Mouse (Mus musculus) embryo, embryonic 10.5 days (tissue): ENCODE data around the gene Vkorc1l1.

Source experiments
- DNase-seq: peaks from one replicate; pipeline ENCODE4 v3.0.0-alpha.2; 2015; ENCODE audit warnings: low spot score

Gene Vkorc1l1

GRCm38 (mm10) chr5:129942073-129942939 lies 536 bp downstream of the Vkorc1l1 start:
- peak; percentile 52 for DNase-seq

GRCm38 (mm10) chr5:129943402-129943801 lies 1.6 kb downstream of the Vkorc1l1 start:
- no peak for DNase-seq

GRCm38 (mm10) chr5:129947528-129948033 lies 5.8 kb downstream of the Vkorc1l1 start:
- no peak for DNase-seq

- no peak for DNase-seq
Measured at GRCm38 (mm10) chr5:129952143-129952542, 10.4 kb downstream of the Vkorc1l1 start.

- DNase-seq: no peak
Measured at GRCm38 (mm10) chr5:129954473-129955254, 12.9 kb downstream of the Vkorc1l1 start.

GRCm38 (mm10) chr5:129955792-129956191 lies 14.0 kb downstream of the Vkorc1l1 start:
- no peak for DNase-seq

- no peak for DNase-seq
Measured at GRCm38 (mm10) chr5:129963224-129963623, 21.5 kb downstream of the Vkorc1l1 start.

- DNase-seq: no peak
Measured at GRCm38 (mm10) chr5:129966448-129966847, 24.7 kb downstream of the Vkorc1l1 start.

- DNase-seq: no peak
Measured at GRCm38 (mm10) chr5:129968417-129968816, 26.6 kb downstream of the Vkorc1l1 start.

GRCm38 (mm10) chr5:129971491-129971890 lies 29.7 kb downstream of the Vkorc1l1 start:
- DNase-seq: no peak

- no peak for DNase-seq
Measured at GRCm38 (mm10) chr5:129974354-129974753, 32.6 kb downstream of the Vkorc1l1 start.

- no peak for DNase-seq
Measured at GRCm38 (mm10) chr5:129974866-129975311, 33.1 kb downstream of the Vkorc1l1 start.

GRCm38 (mm10) chr5:129977768-129978167 lies 36.0 kb downstream of the Vkorc1l1 start:
- no peak for DNase-seq

- no peak for DNase-seq
Measured at GRCm38 (mm10) chr5:129978608-129979007, 36.8 kb downstream of the Vkorc1l1 start.

- no peak for DNase-seq
Measured at GRCm38 (mm10) chr5:129980216-129980615, 38.4 kb downstream of the Vkorc1l1 start.

- DNase-seq: no peak
Measured at GRCm38 (mm10) chr5:129989376-129989775, 47.6 kb downstream of the Vkorc1l1 start.

- DNase-seq: no peak
Measured at GRCm38 (mm10) chr5:129991898-129992297, 50.1 kb downstream of the Vkorc1l1 start.

- no peak for DNase-seq
Measured at GRCm38 (mm10) chr5:129993374-129993773, 51.6 kb downstream of the Vkorc1l1 start.

- DNase-seq: no peak
Measured at GRCm38 (mm10) chr5:129994989-129995388, 53.2 kb downstream of the Vkorc1l1 start.

- no peak for DNase-seq
Measured at GRCm38 (mm10) chr5:129997700-129998099, 55.9 kb downstream of the Vkorc1l1 start.

GRCm38 (mm10) chr5:129999097-129999496 lies 57.3 kb downstream of the Vkorc1l1 start:
- DNase-seq: peak; percentile 78

- no peak for DNase-seq
Measured at GRCm38 (mm10) chr5:130000735-130001134, 59.0 kb downstream of the Vkorc1l1 start.
